Mouse (Mus musculus) cerebellum, adult 8-10 months (tissue): Measurements from ENCODE around the gene Mtmr12.

Experiments used
- DNase-seq: peaks from one replicate; pipeline ENCODE4 v3.0.0; 2022

Mtmr12 gene

DNA sequence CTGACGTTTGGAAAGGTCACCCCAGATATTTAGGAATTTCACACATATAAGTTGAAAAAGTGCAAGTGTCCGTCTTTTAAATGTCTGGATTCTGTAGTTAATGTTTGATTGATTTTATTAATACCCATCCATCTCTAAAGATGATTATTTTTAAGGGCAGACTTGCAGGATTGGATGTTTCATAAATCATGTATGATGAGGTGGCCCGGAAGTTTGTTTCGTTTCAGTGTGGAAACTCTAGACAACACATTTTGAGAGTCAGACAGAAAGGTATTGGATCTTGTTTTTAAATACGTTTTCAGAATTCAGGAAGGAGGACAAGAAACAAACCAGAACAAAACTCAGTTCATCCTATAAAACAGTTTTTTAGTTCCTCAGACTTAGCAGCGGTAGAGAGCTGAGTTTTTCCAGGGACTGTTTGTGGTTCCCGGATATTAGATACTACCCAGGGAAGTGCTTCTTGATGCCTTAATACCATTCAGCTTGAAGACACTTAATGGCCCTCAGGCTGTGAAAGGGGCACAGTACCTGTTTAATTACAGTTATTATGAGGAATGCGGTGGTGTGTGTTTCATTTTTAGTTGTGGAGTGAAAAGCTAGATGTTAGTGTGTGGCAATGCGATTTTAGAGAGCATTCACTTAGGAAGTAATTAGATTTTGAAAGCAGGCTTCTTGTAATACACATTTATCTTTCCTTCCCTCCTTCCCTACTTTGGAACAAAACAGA, 118.0 kb downstream of the Mtmr12 start:
- no peak for DNase-seq
